Mouse (Mus musculus) bone marrow, adult 2 months (tissue): Measurements from ENCODE around the gene Ugcg.

Experiments used
- CTCF ChIP-seq: fragments of 200-500 bp; IDR thresholded peaks from 2 replicates; pipeline ENCODE4 v1.5.1; 2011; ENCODE audit warnings: low read length, control low read depth; ENCODE audit not compliant: control insufficient read depth, insufficient read depth
- POLR2A ChIP-seq: fragments of 200-500 bp; IDR thresholded peaks from 2 replicates; pipeline ENCODE4 v1.6.1; 2011; ENCODE audit warnings: low read depth, mild to moderate bottlenecking, control low read depth, low read length, borderline replicate concordance; ENCODE audit not compliant: control insufficient read depth

- TF ChIP-seq CTCF (no peak), POLR2A (no peak)
Measured at GRCm38 (mm10) chr4:59150907-59151306, 38.1 kb upstream of the Ugcg start.
